Mouse (Mus musculus) heart, adult 10 weeks (tissue): ENCODE data around the gene Olfr145. TPM values are rescaled to one million over a fixed set of nuclear protein-coding genes. Genes with fewer than 3 reads are reported as not detected.

ENCODE experiments used
- polyA plus RNA-seq: library from polyadenylated mRNA; stranded (reverse); fragments of 350-450 nt; fragmentation: Illumina TruSeq; extraction: RNeasy Lipid Tissue Mini Kit (QIAGEN cat#74804); gene quantifications from one replicate; pipeline ENCODE4 v1.2.3, GENCODE M21; 2014; ENCODE audit warnings: low read depth, low replicate concordance

Gene Olfr145
- not detected for polyA plus RNA-seq

GRCm38 (mm10) chr9:37896661-37897060, at the start of gene Olfr145:
Gene Olfr145 (plus strand): TSS chr9:37896724.

GRCm38 (mm10) chr9:37853969-37854368, 42.6 kb upstream of the Olfr145 start, which contains the start of gene Olfr877:
Gene Olfr877 (plus strand): TSS chr9:37854269.

GRCm38 (mm10) chr9:37917540-37917939, 21.0 kb downstream of the Olfr145 start, which contains the start of gene Olfr878:
Gene Olfr878 (plus strand): TSS chr9:37917840.

Other genes with a start within 250 kb of the Olfr145 start
- 36.7 TPM for gene Tbrg1, start 239.4 kb upstream of the Olfr145 start, polyA plus RNA-seq
- not detected for gene Panx3, start 227.5 kb upstream of the Olfr145 start, polyA plus RNA-seq
- gene Olfr160, start 180.5 kb upstream of the Olfr145 start, polyA plus RNA-seq: not detected
- not detected for gene Olfr874, start 151.6 kb upstream of the Olfr145 start, polyA plus RNA-seq
- gene Olfr875, start 124.9 kb upstream of the Olfr145 start, polyA plus RNA-seq: not detected
- not detected for gene Olfr876, start 93.7 kb upstream of the Olfr145 start, polyA plus RNA-seq
- gene Olfr877, start 42.5 kb upstream of the Olfr145 start, polyA plus RNA-seq: not detected
- gene Olfr878, start 21.1 kb downstream of the Olfr145 start, polyA plus RNA-seq: not detected
- gene Olfr881, start 95.1 kb downstream of the Olfr145 start, polyA plus RNA-seq: not detected
- not detected for gene Olfr883, start 129.1 kb downstream of the Olfr145 start, polyA plus RNA-seq
- gene Olfr884, start 149.8 kb downstream of the Olfr145 start, polyA plus RNA-seq: not detected
- gene Olfr885, start 164.6 kb downstream of the Olfr145 start, polyA plus RNA-seq: not detected
- not detected for gene Olfr887, start 187.3 kb downstream of the Olfr145 start, polyA plus RNA-seq
- gene Olfr888, start 211.4 kb downstream of the Olfr145 start, polyA plus RNA-seq: not detected
- not detected for gene Olfr889, start 218.5 kb downstream of the Olfr145 start, polyA plus RNA-seq
- gene Olfr890, start 245.8 kb downstream of the Olfr145 start, polyA plus RNA-seq: not detected